Mouse (Mus musculus) testis, postnatal 10 days (tissue): ENCODE data around the gene Ppp2r5c.

Source experiments
- DNase-seq: peaks from one replicate; pipeline ENCODE4 v3.0.0; 2021; ENCODE audit warnings: low spot score

The Ppp2r5c gene

DNA sequence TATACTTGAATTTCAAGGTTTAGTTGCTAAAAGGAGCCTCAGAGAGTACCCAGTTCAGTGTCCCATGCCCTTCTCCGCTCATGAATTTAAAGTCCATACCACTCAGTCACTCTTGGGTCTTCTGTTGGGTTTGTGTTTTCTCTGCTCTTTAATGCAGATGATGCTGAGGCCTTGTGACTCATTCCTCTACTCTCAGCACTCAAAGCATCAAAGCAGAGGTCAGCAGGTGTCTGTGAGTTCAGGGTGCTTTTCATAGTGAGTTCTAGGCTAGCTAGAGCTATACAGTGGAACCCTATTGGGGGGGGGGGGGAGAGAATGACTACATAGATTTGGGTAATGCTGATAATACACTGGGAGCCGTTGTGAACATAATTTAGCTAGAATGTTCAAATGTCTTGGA is 163.8 kb downstream of the Ppp2r5c start:
- DNase-seq = no peak

DNA sequence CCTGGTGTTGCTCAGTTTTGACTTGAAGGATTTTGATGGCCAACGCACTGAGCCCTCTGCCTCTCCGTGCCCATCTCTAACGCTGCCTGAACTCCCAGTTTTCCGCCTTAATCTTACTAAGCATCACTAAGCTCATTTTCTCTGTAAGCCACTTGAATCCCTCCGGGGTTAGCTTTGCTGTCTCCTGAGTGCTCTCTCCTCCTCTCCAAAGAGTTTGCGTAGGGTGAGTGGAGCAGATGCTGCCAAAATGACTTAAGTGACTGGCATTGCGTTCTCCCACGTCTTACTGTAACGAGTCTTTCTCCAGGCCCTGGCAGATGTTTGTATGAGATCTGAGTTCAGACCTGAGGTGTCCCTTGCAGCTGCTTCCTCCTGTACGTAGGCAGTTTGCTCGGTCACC is 183.1 kb downstream of the Ppp2r5c start:
- DNase-seq = no peak
